In genomic region chr10:128175996-128176755, GRCm38 (mm10) we compare ENCODE assay signal across 8 mouse cellular contexts. TPM values are rescaled to one million over a fixed set of nuclear protein-coding genes. Genes with fewer than 3 reads are reported as not detected.
DNase-seq lines count a peak whose midpoint lies in the region; ATAC-seq and TF ChIP-seq lines count a peak whose summit lies in the region.

No protein-coding gene starts in this region.

- peaks cover 7% of the 10 kb centered on the region; the same call in 1 of the 2 replicates for H3K4me1 ChIP-seq in forebrain, postnatal 0 days (ENCODE audit: insufficient read depth)
- H3K4me1 ChIP-seq in hindbrain, embryonic 11.5 days (replicated peaks; ENCODE audit: control insufficient read depth, insufficient read depth, low read length): no peaks in the 10 kb centered on the region; the same call in 1 of the 2 replicates
- H3K4me1 ChIP-seq in lung, postnatal 0 days (ENCODE audit: insufficient read depth, low read depth, low read length): peaks cover 7% of the 10 kb centered on the region; the same call in 1 of the 2 replicates

- ATAC-seq in forebrain, postnatal 0 days: peak; percentile 95
- ATAC-seq in hindbrain, embryonic 11.5 days (ENCODE audit: low FRiP score): peak; percentile 84
- peak; percentile 91 for ATAC-seq in lung, postnatal 0 days

- peak overlapping the region; percentile 76 for H3K4me2 ChIP-seq in forebrain, postnatal 0 days (ENCODE audit: low read depth)
- H3K4me2 ChIP-seq in hindbrain, embryonic 11.5 days (replicated peaks; ENCODE audit: low read depth, low read length): peak overlapping the region; percentile 65
- peak overlapping the region; percentile 67 for H3K4me2 ChIP-seq in lung, postnatal 0 days (replicated peaks; ENCODE audit: low read depth, low read length)

- no peaks in the 10 kb centered on the region for H3K9me3 ChIP-seq in forebrain, postnatal 0 days (ENCODE audit: low read length)
- H3K9me3 ChIP-seq in hindbrain, embryonic 11.5 days (ENCODE audit: control insufficient read depth, low read length): no peaks in the 10 kb centered on the region
- H3K9me3 ChIP-seq in lung, postnatal 0 days (ENCODE audit: low read length): no peaks in the 10 kb centered on the region

- peak overlapping the region; percentile 49 for H3K4me3 ChIP-seq in forebrain, postnatal 0 days (ENCODE audit: low read depth, low read length)
- peak overlapping the region; percentile 54 for H3K4me3 ChIP-seq in hindbrain, embryonic 11.5 days (ENCODE audit: low read depth, low read length)
- peak overlapping the region; percentile 65 for H3K4me3 ChIP-seq in lung, postnatal 0 days (ENCODE audit: low read depth, low read length)

- peak; percentile 95 for DNase-seq in Muller cell, postnatal 12 days (ENCODE audit: inconsistent ontology term)
- peak; percentile 48 for DNase-seq in cerebellum, adult 8-10 months
- DNase-seq in forebrain, postnatal 0 days: peak; percentile 79
- DNase-seq in hindbrain, embryonic 11.5 days (ENCODE audit: low spot score): peak; percentile 83
- DNase-seq in layer of hippocampus, adult 9-10 months (ENCODE audit: low spot score): peak; percentile 24
- DNase-seq in lung, postnatal 0 days (ENCODE audit: low spot score): peak; percentile 96
- DNase-seq in ovary, postnatal 14 days (ENCODE audit: low spot score): peak; percentile 34
- peak; percentile 73 for DNase-seq in thymus, postnatal 14 days

- peak overlapping the region; percentile 40 for H3K9ac ChIP-seq in forebrain, postnatal 0 days
- H3K9ac ChIP-seq in hindbrain, embryonic 11.5 days (ENCODE audit: low read depth, low read length): peak overlapping the region; percentile 69
- peak overlapping the region; percentile 73 for H3K9ac ChIP-seq in lung, postnatal 0 days (replicated peaks; ENCODE audit: low read depth)

- no peak; the same call in 1 of the 2 replicates for TF ChIP-seq EP300 in lung, postnatal 0 days (IDR thresholded peaks at IDR 0.05)

- no peaks in the 10 kb centered on the region for H3K27me3 ChIP-seq in forebrain, postnatal 0 days (ENCODE audit: insufficient read depth, low read length)
- H3K27me3 ChIP-seq in hindbrain, embryonic 11.5 days (ENCODE audit: control insufficient read depth, insufficient read depth, low read length): no peaks in the 10 kb centered on the region
- no peaks in the 10 kb centered on the region for H3K27me3 ChIP-seq in lung, postnatal 0 days (replicated peaks; ENCODE audit: insufficient read depth, low read length)

- no peaks in the 10 kb centered on the region for H3K36me3 ChIP-seq in forebrain, postnatal 0 days (ENCODE audit: insufficient read depth)
- no peaks in the 10 kb centered on the region for H3K36me3 ChIP-seq in hindbrain, embryonic 11.5 days (ENCODE audit: control insufficient read depth, insufficient read depth, low read length)
- H3K36me3 ChIP-seq in lung, postnatal 0 days (ENCODE audit: insufficient read depth, low read length): no peaks in the 10 kb centered on the region

- TF ChIP-seq CTCF in forebrain, postnatal 0 days (IDR thresholded peaks at IDR 0.05; ENCODE audit: low read depth): no peak
- no peak for TF ChIP-seq CTCF in lung, postnatal 0 days (IDR thresholded peaks at IDR 0.05)

- H3K27ac ChIP-seq in forebrain, postnatal 0 days (ENCODE audit: low read depth, low read length): no peak overlapping the region
- peak overlapping the region; percentile 51; the same call in 1 of the 2 replicates for H3K27ac ChIP-seq in hindbrain, embryonic 11.5 days (ENCODE audit: low read depth, low read length)
- H3K27ac ChIP-seq in lung, postnatal 0 days (ENCODE audit: low read length): peak overlapping the region; percentile 95

- WGBS in forebrain, postnatal 0 days: 2% methylated on average over 17 of the region's 17 CpGs
- 2% methylated on average over 17 of the region's 17 CpGs for WGBS in hindbrain, embryonic 11.5 days
- WGBS in lung, postnatal 0 days: under 1% methylated on average over 17 of the region's 17 CpGs

RNA-seq across cellular contexts. Expression of gene Rbms2, which starts 3.9 kb away (rescaled TPM):
- total RNA-seq in forebrain, postnatal 0 days (2014; rRNA removed): 6.3 and 9.9 TPM in 2 replicates
- 4.7 and 5.6 TPM in 2 replicates for polyA plus RNA-seq in forebrain, postnatal 0 days (2015; fragmentation: Nextera tagmentation; extraction: Ambion mirVana)
- polyA plus RNA-seq in hindbrain, embryonic 11.5 days (2014; fragmentation: Nextera tagmentation; extraction: Ambion mirVana): 18.9 and 19.5 TPM in 2 replicates
- polyA plus RNA-seq in lung, postnatal 0 days (2015; fragmentation: Nextera tagmentation; extraction: Ambion mirVana): 26.4 and 28.3 TPM in 2 replicates

RNA-seq across cellular contexts. Expression of gene Gls2, which starts 18.1 kb away (rescaled TPM):
- total RNA-seq in forebrain, postnatal 0 days (2014; rRNA removed): 1.00 and 2.1 TPM in 2 replicates
- polyA plus RNA-seq in forebrain, postnatal 0 days (2015; fragmentation: Nextera tagmentation; extraction: Ambion mirVana): 1.1 and 1.2 TPM in 2 replicates
- polyA plus RNA-seq in hindbrain, embryonic 11.5 days (2014; fragmentation: Nextera tagmentation; extraction: Ambion mirVana): 1.3 and 1.5 TPM in 2 replicates
- 0.82 and 0.92 TPM in 2 replicates for polyA plus RNA-seq in lung, postnatal 0 days (2015; fragmentation: Nextera tagmentation; extraction: Ambion mirVana)

RNA-seq across cellular contexts. Expression of gene Spryd4, which starts 35.4 kb away (rescaled TPM):
- 20.7 and 20.8 TPM in 2 replicates for total RNA-seq in forebrain, postnatal 0 days (2014; rRNA removed)
- polyA plus RNA-seq in forebrain, postnatal 0 days (2015; fragmentation: Nextera tagmentation; extraction: Ambion mirVana): 19.6 and 22.7 TPM in 2 replicates
- polyA plus RNA-seq in hindbrain, embryonic 11.5 days (2014; fragmentation: Nextera tagmentation; extraction: Ambion mirVana): 25.2 and 31.1 TPM in 2 replicates
- polyA plus RNA-seq in lung, postnatal 0 days (2015; fragmentation: Nextera tagmentation; extraction: Ambion mirVana): 16.0 and 16.9 TPM in 2 replicates

RNA-seq across cellular contexts. Expression of gene Mip, which starts 49.5 kb away (rescaled TPM):
- total RNA-seq in forebrain, postnatal 0 days (2014; rRNA removed): 0.05 TPM in 1 of 2 replicates, not detected in the other
- polyA plus RNA-seq in forebrain, postnatal 0 days (2015; fragmentation: Nextera tagmentation; extraction: Ambion mirVana): not detected in 2 replicates
- 0.11 TPM in 1 of 2 replicates, not detected in the other for polyA plus RNA-seq in hindbrain, embryonic 11.5 days (2014; fragmentation: Nextera tagmentation; extraction: Ambion mirVana)
- not detected in 2 replicates for polyA plus RNA-seq in lung, postnatal 0 days (2015; fragmentation: Nextera tagmentation; extraction: Ambion mirVana)

RNA-seq across cellular contexts. Expression of gene Timeless, which starts 55.7 kb away (rescaled TPM):
- 9.3 and 11.7 TPM in 2 replicates for total RNA-seq in forebrain, postnatal 0 days (2014; rRNA removed)
- polyA plus RNA-seq in forebrain, postnatal 0 days (2015; fragmentation: Nextera tagmentation; extraction: Ambion mirVana): 7.7 and 9.9 TPM in 2 replicates
- 43.1 and 43.8 TPM in 2 replicates for polyA plus RNA-seq in hindbrain, embryonic 11.5 days (2014; fragmentation: Nextera tagmentation; extraction: Ambion mirVana)
- polyA plus RNA-seq in lung, postnatal 0 days (2015; fragmentation: Nextera tagmentation; extraction: Ambion mirVana): 11.2 and 14.5 TPM in 2 replicates

Comparison
In these comparisons a context has a peak if more than half of its experiments do, and no peak if none do; other contexts are left out.
1. DNase-seq: peak in every context shown above with its lines; median percentile 96 in lung, postnatal 0 days; 95 in Muller cell, postnatal 12 days; 83 in hindbrain, embryonic 11.5 days; 79 in forebrain, postnatal 0 days; 73 in thymus, postnatal 14 days; 48 in cerebellum, adult 8-10 months; 34 in ovary, postnatal 14 days; 24 in layer of hippocampus, adult 9-10 months.